Mouse (Mus musculus) c-Kit-positive CD71-positive TER-119-positive erythroid progenitor cells, embryonic 14.5 days (primary cell): Measurements from ENCODE around the gene Foxp1.

Experiments used
- DNase-seq: peaks from one replicate; pipeline ENCODE4 v3.0.0-alpha.2; 2013; ENCODE audit warnings: low spot score

Foxp1 gene

GRCm38 (mm10) chr6:99093856-99094255 lies 428.7 kb downstream of the Foxp1 start:
- no peak for DNase-seq

GRCm38 (mm10) chr6:99093208-99093607 lies 429.3 kb downstream of the Foxp1 start:
- no peak for DNase-seq

GRCm38 (mm10) chr6:99091799-99092198 lies 430.7 kb downstream of the Foxp1 start:
- no peak for DNase-seq

- no peak for DNase-seq
Observed at GRCm38 (mm10) chr6:99087598-99087997, 434.9 kb downstream of the Foxp1 start.

DNA sequence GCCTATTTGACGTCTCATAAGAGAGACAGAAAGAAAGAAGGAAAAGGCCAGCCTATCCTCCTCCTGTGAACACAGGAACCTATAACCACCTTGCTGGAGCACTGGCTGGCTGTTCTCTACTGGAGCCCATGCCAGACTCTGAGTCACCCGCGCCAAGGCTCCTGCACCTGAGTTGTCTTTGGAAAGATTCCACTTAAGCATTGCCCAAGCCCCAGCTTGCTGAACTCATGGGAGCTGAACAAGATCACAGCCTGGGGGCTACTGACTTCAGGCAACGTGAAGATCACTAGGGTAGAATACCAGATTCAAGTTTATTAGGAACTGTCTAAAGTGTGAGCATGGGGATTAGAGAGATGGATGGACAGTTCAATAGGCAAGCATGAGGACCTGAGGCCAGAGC lies 437.6 kb downstream of the Foxp1 start:
- no peak for DNase-seq

- DNase-seq, result no peak
Observed at GRCm38 (mm10) chr6:99081259-99081658, 441.3 kb downstream of the Foxp1 start.

- no peak for DNase-seq
Observed at GRCm38 (mm10) chr6:99079041-99079835, 443.3 kb downstream of the Foxp1 start.

GRCm38 (mm10) chr6:99078089-99078488 lies 444.4 kb downstream of the Foxp1 start:
- DNase-seq, result no peak

GRCm38 (mm10) chr6:99073303-99074271 lies 448.9 kb downstream of the Foxp1 start:
- no peak for DNase-seq

DNA sequence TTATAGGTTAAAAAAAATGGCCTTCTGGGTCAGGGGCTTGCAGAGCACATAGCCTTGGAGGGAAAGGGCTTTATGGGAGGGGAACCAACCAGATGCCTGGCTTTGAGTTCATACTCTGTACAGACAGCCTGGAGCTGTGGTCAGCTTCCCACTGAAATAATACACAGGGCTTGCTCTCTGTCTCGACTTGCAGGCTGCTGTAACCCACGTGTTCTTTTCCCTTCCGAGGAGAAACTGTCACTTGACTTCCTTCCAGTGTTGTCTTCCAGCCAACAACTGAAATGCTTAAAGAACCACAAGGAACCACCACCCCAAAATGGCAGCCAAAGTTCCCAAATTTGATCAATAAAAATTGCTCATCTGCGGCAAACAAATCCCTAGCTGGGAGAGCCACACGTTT lies 451.8 kb downstream of the Foxp1 start:
- DNase-seq, result no peak

DNA sequence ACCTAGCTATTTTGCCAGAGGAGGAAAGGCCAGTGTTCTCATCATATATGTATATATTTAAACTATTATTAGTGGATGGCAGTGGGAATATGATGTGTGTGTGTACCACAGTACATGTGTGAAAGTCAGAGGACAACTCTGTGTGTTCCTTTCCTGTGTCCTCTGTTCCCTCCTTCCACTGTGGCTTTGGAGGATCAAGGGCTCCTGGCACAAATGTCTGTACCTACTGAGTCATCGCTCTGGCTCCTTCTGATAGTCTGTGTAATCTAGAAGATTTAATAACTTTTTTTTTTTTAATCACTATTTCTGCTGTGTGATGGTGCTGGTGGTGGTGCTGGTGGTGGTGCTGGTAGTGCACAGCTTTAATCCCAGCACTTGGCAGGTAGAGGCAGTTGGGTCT lies 452.8 kb downstream of the Foxp1 start:
- no peak for DNase-seq

DNA sequence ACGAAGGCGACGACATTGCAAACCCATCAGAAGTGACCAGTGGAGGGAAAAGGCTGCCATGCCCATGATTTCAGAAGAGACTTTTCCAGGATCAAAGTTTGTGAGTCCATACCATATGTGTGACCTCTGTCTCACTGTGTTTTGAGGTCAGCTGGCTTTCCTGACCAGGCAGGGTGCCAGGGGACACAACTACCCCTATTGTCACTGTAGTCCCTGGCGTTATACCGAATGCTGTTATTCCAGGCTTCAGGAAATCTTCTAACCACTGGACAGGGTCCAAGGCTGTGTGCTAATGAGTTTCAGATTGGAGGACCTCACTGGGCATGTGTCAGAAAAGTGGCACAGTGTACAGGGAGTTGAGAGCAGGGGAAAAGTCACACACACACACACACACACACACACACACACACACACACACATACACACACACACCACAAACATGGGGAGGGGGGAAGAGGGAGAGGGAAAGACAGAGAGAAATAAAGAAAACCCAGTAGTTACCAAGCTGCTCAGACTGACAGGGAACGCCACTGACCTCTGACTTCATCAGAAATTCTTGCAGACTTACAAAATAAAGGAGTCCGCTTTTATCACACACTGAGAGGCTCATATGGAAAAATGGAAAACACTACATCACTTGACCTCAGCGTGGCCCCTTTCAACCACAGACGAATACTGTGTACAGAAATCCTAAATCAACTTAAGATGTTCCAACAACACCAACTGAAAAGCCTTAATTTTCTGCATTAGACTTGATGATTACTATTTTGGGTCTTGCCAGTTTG lies 456.8 kb downstream of the Foxp1 start:
- DNase-seq, result no peak

DNA sequence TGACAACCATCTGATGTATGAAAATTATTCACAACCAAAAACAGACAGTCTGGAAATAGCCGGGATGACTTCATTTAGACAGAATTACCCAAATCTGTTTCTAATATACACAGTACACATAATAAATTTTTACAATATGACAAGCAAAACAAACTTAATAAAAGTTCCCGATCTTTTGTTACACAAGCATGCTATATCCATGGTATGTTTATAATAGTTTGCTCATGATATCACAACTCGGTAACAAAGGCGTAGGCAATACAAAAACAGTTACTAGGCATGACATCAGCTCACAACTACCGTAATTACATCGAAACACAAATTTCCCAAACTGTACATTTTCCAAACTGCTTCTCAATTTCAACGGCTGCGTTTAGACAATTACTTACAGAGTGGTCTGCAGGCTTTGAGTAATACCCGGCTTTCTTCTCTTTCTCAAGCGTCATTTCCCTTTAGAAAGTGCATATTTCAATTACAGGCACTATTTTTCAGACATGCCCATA lies 458.5 kb downstream of the Foxp1 start:
- DNase-seq, result no peak

DNA sequence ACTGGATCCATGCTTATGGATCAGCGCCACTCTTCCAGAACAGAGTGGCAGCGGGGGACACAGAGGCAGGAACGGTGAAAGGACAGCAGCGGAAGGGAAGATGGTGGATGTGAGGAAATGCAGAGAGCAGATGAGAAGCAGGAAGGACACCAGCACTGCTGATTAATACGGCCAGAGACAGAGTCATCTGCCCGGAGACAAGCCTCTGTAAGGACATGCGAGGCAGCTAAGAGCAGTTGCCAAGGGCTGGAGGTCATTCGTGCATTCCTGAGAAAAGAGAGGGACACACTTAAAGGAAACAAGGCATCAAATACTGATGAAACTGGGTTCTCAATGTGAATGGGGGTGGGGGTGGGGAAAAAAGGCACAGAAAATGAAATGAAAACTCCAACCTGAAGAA lies 459.6 kb downstream of the Foxp1 start:
- no peak for DNase-seq

DNA sequence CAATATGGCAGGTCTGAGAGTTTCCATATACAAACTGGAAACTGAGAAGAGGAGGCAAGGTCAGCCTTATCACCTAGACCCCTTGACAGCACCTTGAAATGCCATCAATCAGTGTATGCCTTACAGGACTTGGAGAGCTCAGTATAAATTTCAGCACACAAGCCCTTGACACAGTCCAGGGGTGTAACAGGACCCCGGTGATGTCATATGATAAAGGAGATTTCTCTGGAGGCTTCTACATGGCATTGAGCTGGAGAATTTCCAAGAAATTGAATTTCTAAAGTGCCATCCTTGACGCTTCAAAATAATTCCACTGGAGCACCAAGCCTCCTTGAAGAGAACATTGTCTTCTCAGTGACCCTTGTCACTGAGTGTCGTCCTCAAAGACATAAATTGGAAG lies 463.8 kb downstream of the Foxp1 start:
- no peak for DNase-seq

DNA sequence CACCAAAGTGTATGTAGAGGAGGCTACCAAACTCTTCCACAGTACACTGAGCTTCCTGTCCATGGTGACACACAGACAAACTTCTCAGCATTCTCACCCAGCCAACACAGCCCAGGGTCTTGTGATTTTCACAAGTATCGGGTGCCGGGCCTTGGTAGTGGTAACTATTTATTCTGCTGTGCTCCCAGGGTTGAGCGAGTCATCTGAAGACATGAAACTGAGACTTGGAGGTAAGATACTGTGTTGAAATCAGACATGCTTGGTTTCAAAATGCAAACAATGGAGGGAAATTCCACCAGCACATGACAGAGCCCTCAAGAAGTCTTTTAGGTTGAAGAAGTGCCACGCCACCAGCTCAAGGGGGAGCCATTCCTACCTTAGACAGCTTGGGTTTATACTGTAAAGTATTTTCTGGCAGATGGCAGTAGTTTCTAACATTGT lies 465.4 kb downstream of the Foxp1 start:
- no peak for DNase-seq

- DNase-seq, result no peak
Observed at GRCm38 (mm10) chr6:99056379-99056778, 466.1 kb downstream of the Foxp1 start.

DNA sequence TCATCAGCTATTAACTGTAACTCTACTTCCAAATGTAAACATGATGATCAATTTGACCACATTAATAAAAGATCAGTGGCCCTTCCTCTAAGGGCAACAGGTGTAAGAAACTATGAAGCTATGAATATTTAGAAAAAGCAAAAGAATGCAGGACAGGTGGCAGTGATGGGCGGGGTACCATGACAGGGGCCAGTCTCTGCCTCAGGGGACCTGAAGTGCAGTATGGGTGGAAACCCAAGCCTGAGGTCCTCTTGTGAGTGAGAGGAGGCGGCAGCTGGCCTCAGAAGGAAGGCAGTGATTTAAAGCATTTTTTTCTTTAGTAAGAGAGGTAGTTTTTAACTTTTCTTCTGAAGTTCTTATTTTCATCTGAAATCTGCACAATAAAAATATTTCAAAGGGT lies 468.5 kb downstream of the Foxp1 start:
- DNase-seq, result no peak

- DNase-seq, result no peak
Observed at GRCm38 (mm10) chr6:99053111-99053510, 469.4 kb downstream of the Foxp1 start.

GRCm38 (mm10) chr6:99051724-99052123 lies 470.8 kb downstream of the Foxp1 start:
- DNase-seq, result no peak

DNA sequence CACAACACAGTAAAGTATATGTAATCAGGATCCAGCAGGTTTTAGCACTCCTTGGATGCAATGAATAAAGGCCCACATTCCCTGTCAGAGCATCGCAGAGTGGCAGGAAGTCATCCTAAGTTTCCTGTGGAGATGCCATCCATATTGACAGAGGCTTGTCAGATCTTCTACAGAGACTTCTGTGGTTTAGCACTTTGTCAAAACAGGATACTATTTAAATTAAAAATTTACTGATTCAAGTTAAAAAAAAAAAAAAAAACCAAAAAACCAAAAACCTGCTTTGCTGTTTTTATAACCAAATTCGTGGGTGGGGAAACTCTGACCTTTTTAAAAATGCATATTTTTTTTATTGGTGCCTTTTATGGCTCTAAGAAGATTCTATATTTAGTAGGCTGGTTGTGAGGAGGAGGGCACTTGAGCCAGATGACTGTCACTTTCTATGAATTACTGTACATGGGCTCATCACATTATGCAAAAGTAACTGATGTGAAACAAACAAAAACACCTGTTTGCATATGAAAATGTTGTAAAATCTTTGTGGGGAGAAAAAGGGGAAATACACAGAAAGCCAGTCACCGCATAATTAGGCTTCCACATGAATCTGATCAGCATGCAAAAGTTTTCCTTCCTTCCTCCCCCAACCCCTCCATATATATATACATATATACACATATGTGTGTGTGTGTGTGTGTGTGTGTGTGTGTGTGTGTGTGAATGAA lies 472.1 kb downstream of the Foxp1 start:
- no peak for DNase-seq
